Mouse (Mus musculus) erythroblast, embryonic 14.5 days (primary cell): ENCODE results near the gene Bsn.

Source experiments
- GATA1 ChIP-seq: IDR thresholded peaks from 2 replicates; pipeline ENCODE4 v1.6.1; 2012; ENCODE audit warnings: low read length, inconsistent platforms, mixed read lengths
- TAL1 ChIP-seq: IDR thresholded peaks from 3 replicates; pipeline ENCODE4 v1.6.1; 2012; ENCODE audit warnings: low read length, inconsistent platforms, mixed read lengths

DNA sequence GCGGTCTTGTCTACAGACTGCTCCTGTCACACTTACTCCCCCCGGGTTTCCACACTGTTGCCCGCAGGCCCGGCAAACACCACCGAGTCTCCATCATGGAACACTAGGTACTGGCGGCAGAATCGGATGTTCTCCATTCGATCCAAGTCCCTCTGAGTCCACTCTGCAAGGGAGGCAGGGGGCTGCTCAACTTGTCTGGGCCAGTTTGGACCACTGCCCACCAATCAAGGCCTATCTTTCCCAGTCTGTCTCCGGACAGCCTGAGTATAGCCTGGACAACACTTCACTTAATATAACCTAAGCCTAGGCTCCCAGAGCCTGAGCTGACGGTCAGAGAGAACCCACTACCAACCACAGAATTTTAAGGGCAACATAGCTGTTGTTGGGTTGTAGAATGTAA lies 96.6 kb downstream of the Bsn start:
- TF ChIP-seq GATA1, result no peak
- no peak for TF ChIP-seq TAL1
